Comparison of ENCODE assay signal across 16 mouse cellular contexts in the genomic region with DNA sequence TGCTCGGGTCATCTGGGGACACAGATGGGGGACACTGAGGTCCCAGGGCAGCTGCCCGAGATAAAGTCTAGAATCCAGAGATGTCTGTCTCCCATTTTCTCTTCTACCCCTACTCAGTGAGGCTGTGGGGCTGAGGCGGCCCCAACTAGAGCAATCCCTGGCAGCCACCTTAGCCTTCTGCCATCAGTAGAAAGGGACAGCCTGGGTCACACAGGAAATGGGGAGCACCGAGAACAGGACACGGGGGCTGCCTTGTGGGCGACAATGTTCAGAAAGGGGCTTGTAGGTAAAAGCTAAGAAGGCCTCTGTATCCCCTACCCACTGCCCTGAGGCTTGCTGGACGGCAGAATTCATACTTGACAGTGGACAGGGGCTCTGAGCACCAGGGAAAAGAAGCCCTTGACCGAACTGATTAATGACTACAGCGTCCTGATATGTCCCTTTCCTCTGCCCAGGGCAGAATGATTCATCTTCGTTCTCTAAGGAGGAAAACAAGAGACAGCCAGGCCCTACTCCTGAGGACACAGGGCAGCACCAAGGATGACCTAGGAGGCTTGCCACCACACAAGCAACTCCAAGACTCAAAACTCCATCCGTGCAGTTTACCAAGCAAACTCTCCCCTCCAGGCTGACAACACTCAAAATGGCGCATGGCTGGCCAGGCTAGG. TPM values are rescaled to one million over a fixed set of nuclear protein-coding genes. Genes with fewer than 3 reads are reported as not detected.
DNase-seq lines count a peak whose midpoint lies in the region; ATAC-seq and TF ChIP-seq lines count a peak whose summit lies in the region.
"Had no signal": no experiment of that assay in that cellular context is flagged by ENCODE, and none has a peak within 500 bp of the region (broad histone marks: within the 10 kb centered on the region; RNA-seq: fewer than 3 reads in every experiment).

No protein-coding gene starts in this region.

- no peak for ATAC-seq in heart, embryonic 12.5 days (ENCODE audit: insufficient number of reproducible peaks, low FRiP score)
- no peak for ATAC-seq in liver, embryonic 11.5 days (replicated peaks; ENCODE audit: low FRiP score)
- ATAC-seq: forebrain, embryonic 14.5 days; intestine, embryonic 16.5 days; liver, embryonic 12.5 days had no signal

- H3K36me3 ChIP-seq in heart, embryonic 12.5 days = peaks cover 48% of the 10 kb centered on the region
- no peaks in the 10 kb centered on the region for H3K36me3 ChIP-seq in liver, adult 2 months (ENCODE audit: control insufficient read depth, insufficient read depth, low read length)
- H3K36me3 ChIP-seq in liver, embryonic 11.5 days (ENCODE audit: control insufficient read depth, insufficient read depth, low read length) = peaks cover 17% of the 10 kb centered on the region
- H3K36me3 ChIP-seq in ES-E14 (ENCODE audit: control insufficient read depth, insufficient read depth, low read length, poor library complexity, severe bottlenecking) = peaks cover 16% of the 10 kb centered on the region; the same call in 1 of the 2 replicates

- H3K4me2 ChIP-seq in heart, embryonic 12.5 days = 0 out of 2 replicates have a peak overlapping the region, but pooled peaks have one; percentile 88
- no peak overlapping the region for H3K4me2 ChIP-seq in liver, embryonic 11.5 days
- H3K4me2 ChIP-seq: liver, embryonic 12.5 days; midbrain, embryonic 11.5 days had no signal

- H3K4me3 ChIP-seq in heart, embryonic 12.5 days = no peak overlapping the region
- H3K4me3 ChIP-seq in liver, adult 2 months (ENCODE audit: insufficient read depth, low read depth, low read length) = no peak overlapping the region
- no peak overlapping the region for H3K4me3 ChIP-seq in liver, embryonic 11.5 days (ENCODE audit: low read depth, low read length)
- no peak overlapping the region for H3K4me3 ChIP-seq in ES-E14 (ENCODE audit: insufficient read depth in 1 of 2, low read depth in 1 of 2, low read length in 2 of 2, poor library complexity in 1 of 2, severe bottlenecking in 1 of 2)
- H3K4me3 ChIP-seq: liver, embryonic 12.5 days had no signal

- TF ChIP-seq CTCF in liver, adult 2 months (IDR thresholded peaks at IDR 0.05; ENCODE audit: low read depth, low read length) = no peak

- 0 out of 2 replicates have a peak overlapping the region, but pooled peaks have one; percentile 92 for H3K9ac ChIP-seq in heart, embryonic 12.5 days
- no peak overlapping the region for H3K9ac ChIP-seq in liver, adult 2 months (ENCODE audit: low read depth, low read length)
- H3K9ac ChIP-seq in liver, embryonic 11.5 days (ENCODE audit: low read depth, low read length) = no peak overlapping the region
- H3K9ac ChIP-seq in ES-E14 (ENCODE audit: insufficient read depth, low read depth, low read length, poor library complexity, severe bottlenecking) = no peak overlapping the region
- H3K9ac ChIP-seq: liver, embryonic 12.5 days had no signal

- TF ChIP-seq POLR2A in liver, adult 2 months (IDR thresholded peaks at IDR 0.05; ENCODE audit: extremely low read depth, insufficient read depth, low read length) = no peak

- H3K79me2 ChIP-seq in liver, adult 2 months (ENCODE audit: control insufficient read depth, insufficient read depth, low read length) = no peaks in the 10 kb centered on the region; the same call in 1 of the 2 replicates

- H3K27ac ChIP-seq in heart, embryonic 12.5 days (ENCODE audit: poor library complexity, severe bottlenecking) = peak overlapping the region; percentile 92
- H3K27ac ChIP-seq in liver, adult 2 months (replicated peaks; ENCODE audit: insufficient read depth, low read depth, low read length) = peak overlapping the region; percentile 19
- no peak overlapping the region for H3K27ac ChIP-seq in liver, embryonic 11.5 days (ENCODE audit: low read depth, low read length)
- H3K27ac ChIP-seq in ES-E14 (ENCODE audit: insufficient read depth, low read depth, low read length, poor library complexity, severe bottlenecking) = peak overlapping the region; percentile 50; the same call in 1 of the 2 replicates
- H3K27ac ChIP-seq: liver, embryonic 12.5 days had no signal

- in situ Hi-C loops in ES-E14 (cut with MboI; ENCODE audit: low sequenced_read_pairs in 2 of 2, unreplicated experiment in 2 of 2) = no loop called here

- 75% methylated on average over 12 of the region's 12 CpGs for WGBS in heart, embryonic 12.5 days
- whole genome bisulfite sequencing in liver, adult 2 months = 78% methylated on average over 12 of the region's 12 CpGs
- whole genome bisulfite sequencing in liver, embryonic 11.5 days = 79% methylated on average over 12 of the region's 12 CpGs

- H3K4me1 ChIP-seq in heart, embryonic 12.5 days (replicated peaks) = peaks cover 91% of the 10 kb centered on the region
- peaks cover 22% of the 10 kb centered on the region for H3K4me1 ChIP-seq in liver, adult 2 months (ENCODE audit: control insufficient read depth, insufficient read depth, low read length)
- H3K4me1 ChIP-seq in liver, embryonic 11.5 days (replicated peaks; ENCODE audit: control insufficient read depth, insufficient read depth, low read length) = peaks cover 57% of the 10 kb centered on the region
- H3K4me1 ChIP-seq in ES-E14 (ENCODE audit: control insufficient read depth in 2 of 2, insufficient read depth in 2 of 2, low read length in 2 of 2, poor library complexity in 1 of 2) = peaks cover 31 to 50% of the 10 kb centered on the region in 2 experiments

- H3K9me3 ChIP-seq in heart, embryonic 12.5 days (replicated peaks) = 0 out of 2 replicates have a peak, but pooled peaks cover 4% of the 10 kb centered on the region
- no peaks in the 10 kb centered on the region for H3K9me3 ChIP-seq in liver, embryonic 11.5 days (ENCODE audit: control insufficient read depth, low read length)
- no peaks in the 10 kb centered on the region for H3K9me3 ChIP-seq in ES-E14 (ENCODE audit: control insufficient read depth, insufficient read depth, low read depth, low read length)
- H3K9me3 ChIP-seq: liver, embryonic 12.5 days had no signal

- H3K27me3 ChIP-seq in heart, embryonic 12.5 days (replicated peaks) = no peaks in the 10 kb centered on the region
- H3K27me3 ChIP-seq in liver, adult 2 months (ENCODE audit: control insufficient read depth, insufficient read depth, low read length) = no peaks in the 10 kb centered on the region
- no peaks in the 10 kb centered on the region for H3K27me3 ChIP-seq in liver, embryonic 11.5 days (replicated peaks; ENCODE audit: control insufficient read depth, insufficient read depth, low read length)

- no peak for DNase-seq in heart, postnatal 14 days
- no peak for DNase-seq in liver, adult 2 months (ENCODE audit: extremely low read depth, low read depth, low spot score)
- DNase-seq in liver, embryonic 11.5 days (ENCODE audit: low spot score) = no peak
- no peak for DNase-seq in ES-E14 (ENCODE audit: low read depth, low spot score)
- peak; percentile 56 for DNase-seq in adrenal gland, postnatal 14 days
- no peak for DNase-seq in frontal cortex, postnatal 36 days (ENCODE audit: low spot score in 2 of 2)
- DNase-seq: cerebellum, adult 11-12 months; gastrocnemius, postnatal 10 days; lung, postnatal 14 days; right cerebral cortex, adult 18-20 months; thymus, postnatal 4 days had no signal

- intact Hi-C loops in heart, postnatal 14 days (cut with DNase I) = loop anchor here (5.0 kb wide), 1 partner anchor 35 kb away; a partner anchor contains a TSS

TF ChIP-seq in ES-E14, 5 proteins besides CTCF, POLR2A, EP300 and RAD21:
- TF ChIP-seq ZNF384 (IDR thresholded peaks at IDR 0.05; ENCODE audit: low read depth, low read length) (no peak), CHD2 (IDR thresholded peaks at IDR 0.05; ENCODE audit: low read depth, low read length) (no peak), HCFC1 (IDR thresholded peaks at IDR 0.05; ENCODE audit: borderline replicate concordance, insufficient read depth, low read length) (no peak), ZC3H11A (IDR thresholded peaks at IDR 0.05; ENCODE audit: borderline replicate concordance, low read depth, low read length) (no peak), MAFK (IDR thresholded peaks at IDR 0.05; ENCODE audit: insufficient read depth, low read depth, low read length) (no peak)

RNA-seq across cellular contexts. Expression of a gene that starts 17.7 kb away (rescaled TPM):
- polyA plus RNA-seq in heart, embryonic 12.5 days (2016; fragmentation: Nextera tagmentation; extraction: Ambion mirVana) = 103 and 111 TPM in 2 replicates
- 10 to 100 TPM; 62.3 to 67.3 TPM for total RNA-seq in heart, postnatal 14 days (2021)
- 4.3 and 6.8 TPM in 2 replicates for total RNA-seq in liver, adult 2 months (2014; rRNA removed)
- 4.7 and 6.6 TPM in 2 replicates for polyA plus RNA-seq in liver, adult 2 months (2012; rRNA removed)
- polyA plus RNA-seq in liver, embryonic 11.5 days (2014; fragmentation: Nextera tagmentation; extraction: Ambion mirVana) = 39.2 and 42.5 TPM in 2 replicates
- total RNA-seq in ES-E14 (2012; rRNA removed) = 72.8 and 82.0 TPM in 2 replicates
- total RNA-seq in adrenal gland, postnatal 14 days (2021) = 66.7 and 85.8 TPM in 2 replicates

RNA-seq across cellular contexts. Expression of a gene that starts 34.3 kb away (rescaled TPM):
- 77.2 and 82.3 TPM in 2 replicates for polyA plus RNA-seq in heart, embryonic 12.5 days (2016; fragmentation: Nextera tagmentation; extraction: Ambion mirVana)
- total RNA-seq in heart, postnatal 14 days (2021) = 10 to 100 TPM; 52.8 to 55.6 TPM
- 6.0 and 10.1 TPM in 2 replicates for total RNA-seq in liver, adult 2 months (2014; rRNA removed)
- 46.8 and 48.7 TPM in 2 replicates for polyA plus RNA-seq in liver, adult 2 months (2012; rRNA removed)
- polyA plus RNA-seq in liver, embryonic 11.5 days (2014; fragmentation: Nextera tagmentation; extraction: Ambion mirVana) = 36.4 and 38.8 TPM in 2 replicates
- 40.6 and 51.7 TPM in 2 replicates for total RNA-seq in ES-E14 (2012; rRNA removed)
- total RNA-seq in adrenal gland, postnatal 14 days (2021) = 45.2 and 48.0 TPM in 2 replicates
